Mouse (Mus musculus): ENCODE results near the gene Ccdc63.

DNA sequence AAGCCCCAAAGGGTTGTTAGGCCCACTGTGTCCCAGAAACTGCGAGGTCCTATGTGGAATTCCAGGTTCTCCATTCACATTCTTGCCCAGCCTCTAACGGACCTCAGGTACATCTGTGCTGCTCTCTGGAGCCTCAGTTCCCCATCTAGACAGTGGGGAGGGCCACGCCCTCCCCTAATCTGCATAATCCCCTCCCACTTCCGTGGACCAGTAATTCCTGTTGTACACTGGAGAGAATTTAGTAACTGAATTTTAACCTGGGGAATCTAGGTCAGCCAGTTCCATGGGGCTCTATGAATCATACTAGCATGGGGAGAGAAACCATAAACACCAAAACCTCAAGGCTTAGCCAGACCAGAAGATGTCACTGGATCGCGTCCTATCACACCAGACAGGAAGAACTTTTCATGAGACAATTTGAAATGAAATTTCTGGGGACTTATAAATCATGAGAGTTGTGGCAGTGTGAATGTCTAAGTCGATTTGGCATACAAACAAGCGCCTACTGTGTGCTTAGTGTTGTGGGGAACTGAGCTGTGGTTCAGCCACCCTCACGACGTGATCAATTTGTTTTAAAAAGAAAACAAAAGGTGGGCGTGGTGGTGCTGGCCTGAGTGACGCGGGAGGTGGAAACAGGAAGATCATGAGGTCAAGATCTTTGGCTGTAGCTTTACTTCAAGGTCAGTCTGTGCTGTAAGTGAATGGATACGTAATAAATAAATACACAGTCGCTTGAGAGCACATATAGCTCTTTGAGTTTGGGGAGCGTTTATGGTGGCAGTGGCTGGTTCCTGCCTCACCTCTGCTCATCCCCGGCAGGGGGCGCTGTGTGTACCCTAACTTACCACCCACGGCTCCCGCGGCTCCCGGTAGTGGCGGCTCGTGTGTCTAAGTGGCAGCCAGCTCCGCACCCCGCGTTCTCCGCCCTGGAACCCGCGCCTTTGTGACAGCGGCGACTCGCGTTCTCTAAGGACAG is 9.3 kb downstream of the Ccdc63 start:
- TF ChIP-seq CTCF (conservative IDR thresholded peaks at IDR 0.05; ENCODE audit: low read length) (peak; percentile 76), NANOG (IDR thresholded peaks at IDR 0.05; ENCODE audit: borderline replicate concordance, low read length) (no peak)
